Mouse (Mus musculus) heart, embryonic 15.5 days (tissue): ENCODE measurements around the gene Npas3. TPM values are rescaled to one million over a fixed set of nuclear protein-coding genes. Genes with fewer than 3 reads are reported as not detected.

Experiments used
- ATAC-seq: fragments of 200-750 bp; cut with Nextera tagmentation; replicated peaks from 2 replicates; pipeline ENCODE4 v1.8.0; 2017; ENCODE audit warnings: low read depth, moderate TSS enrichment; ENCODE audit not compliant: insufficient number of reproducible peaks, insufficient read depth, low FRiP score
- H3K27ac ChIP-seq: fragments of 300-500 bp; sonication (generic); 2 replicates; pipeline ENCODE4 v1.5.1; 2015; ENCODE audit warnings: mild to moderate bottlenecking, inconsistent platforms
- H3K27me3 ChIP-seq: fragments of 300-500 bp; sonication (generic); 2 replicates; pipeline ENCODE4 v1.6.1; 2015; ENCODE audit warnings: inconsistent platforms
- H3K36me3 ChIP-seq: fragments of 300-500 bp; sonication (generic); 2 replicates; pipeline ENCODE4 v1.6.1; 2015; ENCODE audit warnings: mild to moderate bottlenecking, inconsistent platforms
- H3K4me1 ChIP-seq: fragments of 300-500 bp; sonication (generic); replicated peaks from 2 replicates; pipeline ENCODE4 v1.6.1; 2015; ENCODE audit warnings: inconsistent platforms
- H3K4me2 ChIP-seq: fragments of 300-500 bp; sonication (generic); 2 replicates; pipeline ENCODE4 v1.6.1; 2015; ENCODE audit warnings: inconsistent platforms, mild to moderate bottlenecking, moderate library complexity
- H3K4me3 ChIP-seq: fragments of 300-500 bp; sonication (generic); 2 replicates; pipeline ENCODE4 v1.5.1; 2015; ENCODE audit warnings: mild to moderate bottlenecking, inconsistent platforms
- H3K9ac ChIP-seq: fragments of 300-500 bp; sonication (generic); 2 replicates; pipeline ENCODE4 v1.6.1; 2015; ENCODE audit warnings: mild to moderate bottlenecking, inconsistent platforms
- H3K9me3 ChIP-seq: fragments of 300-500 bp; sonication (generic); replicated peaks from 2 replicates; pipeline ENCODE4 v1.6.1; 2016; ENCODE audit warnings: inconsistent platforms
- WGBS: fragments of 180-500 bp; shearing (Covaris S2); methylation state at CpG from one replicate; pipeline ENCODE4 v1.1.7; 2015; ENCODE audit warnings: mixed read lengths; 5-methylcytosine and 5-hydroxymethylcytosine counted together
- polyA plus RNA-seq: library from polyadenylated mRNA; unstranded; fragments of >200 nt; fragmentation: Nextera tagmentation; extraction: Ambion mirVana; gene quantifications from 2 replicates; pipeline ENCODE4 v1.2.1, GENCODE M21; 2015

The Npas3 gene
- polyA plus RNA-seq, 1 experiment from 2014 or later = 0.82 TPM

- Histone ChIP-seq H3K27me3 (no peaks in the 10 kb centered on the region), H3K36me3 (no peaks in the 10 kb centered on the region), H3K4me1 (no peaks in the 10 kb centered on the region), H3K9me3 (no peaks in the 10 kb centered on the region), H3K9ac (no peak overlapping the region), H3K4me2 (no peak overlapping the region), H3K27ac (no peak overlapping the region), H3K4me3 (no peak overlapping the region)
- 43% methylated on average over 4 of the region's 4 CpGs for WGBS
- no peak for ATAC-seq
Measured at GRCm38 (mm10) chr12:53416096-53416495, 167.6 kb downstream of the Npas3 start.

GRCm38 (mm10) chr12:53421701-53422100 lies 173.2 kb downstream of the Npas3 start:
- H3K27ac ChIP-seq = no peak overlapping the region
- H3K9ac ChIP-seq = no peak overlapping the region
- H3K27me3 ChIP-seq = no peaks in the 10 kb centered on the region
- WGBS = 45% methylated on average over 4 of the region's 4 CpGs
- H3K36me3 ChIP-seq = no peaks in the 10 kb centered on the region
- no peaks in the 10 kb centered on the region for H3K9me3 ChIP-seq
- H3K4me1 ChIP-seq = no peaks in the 10 kb centered on the region
- ATAC-seq = no peak
- H3K4me2 ChIP-seq = no peak overlapping the region
- no peak overlapping the region for H3K4me3 ChIP-seq

GRCm38 (mm10) chr12:53423631-53424030 lies 175.2 kb downstream of the Npas3 start:
- Histone ChIP-seq H3K4me2 (no peak overlapping the region), H3K4me3 (no peak overlapping the region), H3K36me3 (no peaks in the 10 kb centered on the region), H3K27ac (no peak overlapping the region), H3K9me3 (no peaks in the 10 kb centered on the region), H3K4me1 (no peaks in the 10 kb centered on the region), H3K9ac (no peak overlapping the region), H3K27me3 (no peaks in the 10 kb centered on the region)
- ATAC-seq = no peak
- WGBS = 56% methylated on average over 2 of the region's 2 CpGs

- no peak overlapping the region for H3K4me3 ChIP-seq
- WGBS = 81% methylated on average over 2 of the region's 2 CpGs
- no peaks in the 10 kb centered on the region for H3K27me3 ChIP-seq
- no peak overlapping the region for H3K27ac ChIP-seq
- H3K9ac ChIP-seq = no peak overlapping the region
- no peak overlapping the region for H3K4me2 ChIP-seq
- H3K36me3 ChIP-seq = no peaks in the 10 kb centered on the region
- no peaks in the 10 kb centered on the region for H3K4me1 ChIP-seq
- no peaks in the 10 kb centered on the region for H3K9me3 ChIP-seq
- ATAC-seq = no peak
Measured at GRCm38 (mm10) chr12:53426006-53426405, 177.5 kb downstream of the Npas3 start.

GRCm38 (mm10) chr12:53427153-53427552 lies 178.7 kb downstream of the Npas3 start:
- 81% methylated on average over 10 of the region's 10 CpGs for WGBS
- no peak overlapping the region for H3K4me3 ChIP-seq
- no peak for ATAC-seq

GRCm38 (mm10) chr12:53442029-53442428 lies 193.6 kb downstream of the Npas3 start:
- Histone ChIP-seq H3K9me3 (no peaks in the 10 kb centered on the region), H3K9ac (no peak overlapping the region), H3K27ac (no peak overlapping the region), H3K4me2 (no peak overlapping the region), H3K27me3 (no peaks in the 10 kb centered on the region), H3K4me3 (no peak overlapping the region), H3K4me1 (no peaks in the 10 kb centered on the region), H3K36me3 (no peaks in the 10 kb centered on the region)
- WGBS = 51% methylated on average over 2 of the region's 2 CpGs
- ATAC-seq = no peak

More at GRCm38 (mm10) chr12:53427153-53427552, 178.7 kb downstream of the Npas3 start:
- no peaks in the 10 kb centered on the region for H3K9me3 ChIP-seq
- H3K9ac ChIP-seq = no peak overlapping the region
- H3K4me2 ChIP-seq = no peak overlapping the region
- H3K27ac ChIP-seq = no peak overlapping the region
- no peaks in the 10 kb centered on the region for H3K27me3 ChIP-seq
- H3K4me1 ChIP-seq = no peaks in the 10 kb centered on the region
- H3K36me3 ChIP-seq = no peaks in the 10 kb centered on the region

GRCm38 (mm10) chr12:53447469-53447868 lies 199.0 kb downstream of the Npas3 start:
- H3K4me3 ChIP-seq = no peak overlapping the region
- WGBS = 69% methylated on average over 8 of the region's 8 CpGs
- no peaks in the 10 kb centered on the region for H3K27me3 ChIP-seq
- no peak overlapping the region for H3K4me2 ChIP-seq
- H3K4me1 ChIP-seq = no peaks in the 10 kb centered on the region
- no peaks in the 10 kb centered on the region for H3K36me3 ChIP-seq
- H3K9ac ChIP-seq = no peak overlapping the region
- no peak for ATAC-seq
- H3K9me3 ChIP-seq = no peaks in the 10 kb centered on the region
- H3K27ac ChIP-seq = no peak overlapping the region

GRCm38 (mm10) chr12:53448040-53448439 lies 199.6 kb downstream of the Npas3 start:
- WGBS = 40% methylated on average over 3 of the region's 3 CpGs
- H3K36me3 ChIP-seq = no peaks in the 10 kb centered on the region
- H3K9me3 ChIP-seq = no peaks in the 10 kb centered on the region
- no peak for ATAC-seq
- no peak overlapping the region for H3K4me2 ChIP-seq
- H3K27ac ChIP-seq = no peak overlapping the region
- no peaks in the 10 kb centered on the region for H3K4me1 ChIP-seq
- H3K9ac ChIP-seq = no peak overlapping the region
- no peaks in the 10 kb centered on the region for H3K27me3 ChIP-seq
- H3K4me3 ChIP-seq = no peak overlapping the region

GRCm38 (mm10) chr12:53467549-53467948 lies 219.1 kb downstream of the Npas3 start:
- Histone ChIP-seq H3K27me3 (no peaks in the 10 kb centered on the region), H3K4me2 (no peak overlapping the region), H3K36me3 (no peaks in the 10 kb centered on the region), H3K27ac (no peak overlapping the region), H3K4me1 (no peaks in the 10 kb centered on the region), H3K4me3 (no peak overlapping the region), H3K9ac (no peak overlapping the region), H3K9me3 (no peaks in the 10 kb centered on the region)
- ATAC-seq = no peak

- Histone ChIP-seq H3K27ac (no peak overlapping the region), H3K36me3 (no peaks in the 10 kb centered on the region), H3K4me3 (no peak overlapping the region), H3K4me2 (no peak overlapping the region), H3K9ac (no peak overlapping the region), H3K27me3 (no peaks in the 10 kb centered on the region), H3K9me3 (no peaks in the 10 kb centered on the region), H3K4me1 (no peaks in the 10 kb centered on the region)
- no peak for ATAC-seq
Measured at GRCm38 (mm10) chr12:53474486-53474885, 226.0 kb downstream of the Npas3 start.

GRCm38 (mm10) chr12:53484924-53485323 lies 236.4 kb downstream of the Npas3 start:
- H3K9me3 ChIP-seq = no peaks in the 10 kb centered on the region
- no peaks in the 10 kb centered on the region for H3K36me3 ChIP-seq
- H3K27ac ChIP-seq = no peak overlapping the region
- no peak overlapping the region for H3K9ac ChIP-seq
- H3K27me3 ChIP-seq = no peaks in the 10 kb centered on the region
- H3K4me2 ChIP-seq = no peak overlapping the region
- no peak for ATAC-seq
- H3K4me3 ChIP-seq = no peak overlapping the region
- 56% methylated on average over 6 of the region's 6 CpGs for WGBS
- H3K4me1 ChIP-seq = no peaks in the 10 kb centered on the region

GRCm38 (mm10) chr12:53496386-53496785 lies 247.9 kb downstream of the Npas3 start:
- H3K27ac ChIP-seq = no peak overlapping the region
- H3K27me3 ChIP-seq = no peaks in the 10 kb centered on the region
- H3K4me3 ChIP-seq = no peak overlapping the region
- no peak overlapping the region for H3K4me2 ChIP-seq
- no peaks in the 10 kb centered on the region for H3K9me3 ChIP-seq
- no peak overlapping the region for H3K9ac ChIP-seq
- H3K4me1 ChIP-seq = no peaks in the 10 kb centered on the region
- no peak for ATAC-seq
- H3K36me3 ChIP-seq = no peaks in the 10 kb centered on the region

- no peak overlapping the region for H3K9ac ChIP-seq
- no peaks in the 10 kb centered on the region for H3K36me3 ChIP-seq
- no peak overlapping the region for H3K4me2 ChIP-seq
- no peak overlapping the region for H3K4me3 ChIP-seq
- WGBS = 63% methylated on average over 4 of the region's 4 CpGs
- no peak overlapping the region for H3K27ac ChIP-seq
- no peaks in the 10 kb centered on the region for H3K9me3 ChIP-seq
- H3K4me1 ChIP-seq = no peaks in the 10 kb centered on the region
- no peaks in the 10 kb centered on the region for H3K27me3 ChIP-seq
- ATAC-seq = no peak
Measured at GRCm38 (mm10) chr12:53514885-53515284, 266.4 kb downstream of the Npas3 start.
